Mouse (Mus musculus) kidney, embryonic 16.5 days (tissue): ENCODE data around the gene Commd1. TPM values are rescaled to one million over a fixed set of nuclear protein-coding genes. Genes with fewer than 3 reads are reported as not detected.

Experiments
- ATAC-seq: fragments of 200-750 bp; cut with Nextera tagmentation; 2 replicates; pipeline ENCODE4 v1.8.0; 2017; ENCODE audit warnings: moderate TSS enrichment; ENCODE audit not compliant: low FRiP score, low TSS enrichment
- H3K27ac ChIP-seq: fragments of 300-500 bp; sonication (generic); 2 replicates; pipeline ENCODE4 v1.5.1; 2014; ENCODE audit warnings: low read length
- H3K27me3 ChIP-seq: fragments of 300-500 bp; sonication (generic); 2 replicates; pipeline ENCODE4 v1.6.1; 2014; ENCODE audit warnings: low read length, control low read depth, mixed read lengths; ENCODE audit not compliant: insufficient read depth
- H3K36me3 ChIP-seq: fragments of 300-500 bp; sonication (generic); 2 replicates; pipeline ENCODE4 v1.6.1; 2014; ENCODE audit warnings: low read length, control low read depth, mixed read lengths; ENCODE audit not compliant: insufficient read depth
- H3K4me1 ChIP-seq: fragments of 300-500 bp; sonication (generic); 2 replicates; pipeline ENCODE4 v1.6.1; 2014; ENCODE audit warnings: low read length, control low read depth, mixed read lengths; ENCODE audit not compliant: insufficient read depth
- H3K4me2 ChIP-seq: fragments of 300-500 bp; sonication (generic); replicated peaks from 2 replicates; pipeline ENCODE4 v1.6.1; 2014; ENCODE audit warnings: low read depth, low read length
- H3K4me3 ChIP-seq: fragments of 300-500 bp; sonication (generic); 2 replicates; pipeline ENCODE4 v1.5.1; 2014; ENCODE audit warnings: mild to moderate bottlenecking, low read length
- H3K9ac ChIP-seq: fragments of 300-500 bp; sonication (generic); replicated peaks from 2 replicates; pipeline ENCODE4 v1.6.1; 2014; ENCODE audit warnings: low read length
- H3K9me3 ChIP-seq: fragments of 300-500 bp; sonication (generic); 2 replicates; pipeline ENCODE4 v1.6.1; 2016; ENCODE audit warnings: low read length, control low read depth
- WGBS: fragments of 180-500 bp; shearing (Covaris S2); extraction: QIAGEN DNeasy Blood & Tissue Kit; methylation state at CpG from one replicate; pipeline ENCODE4 v1.1.7; 2014; 5-methylcytosine and 5-hydroxymethylcytosine counted together
- polyA plus RNA-seq: library from polyadenylated mRNA; unstranded; fragments of >200 nt; fragmentation: Nextera tagmentation; extraction: Ambion mirVana; gene quantifications from 2 replicates; pipeline ENCODE4 v1.2.1, GENCODE M21; 2015

Commd1 gene
- polyA plus RNA-seq, 1 experiment from 2014 or later = 385 TPM

DNA sequence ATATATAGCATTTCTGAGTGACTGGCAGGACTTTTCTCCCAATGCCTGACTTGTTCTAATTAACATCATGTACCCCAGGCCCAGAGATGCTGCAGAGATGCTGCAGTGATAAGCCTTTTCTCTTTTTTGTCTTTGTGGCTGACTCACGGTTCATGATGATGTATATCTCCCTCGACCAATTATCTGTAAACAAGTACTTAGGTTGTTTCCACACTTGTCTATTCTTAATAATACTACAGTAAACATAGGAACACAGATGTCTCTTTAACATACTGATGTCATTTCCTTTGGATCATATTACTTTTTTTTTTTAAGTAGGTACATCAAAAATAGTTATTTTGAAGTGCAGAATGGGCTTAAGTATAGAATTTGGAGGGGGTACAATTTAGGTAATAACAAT, 79.3 kb downstream of the Commd1 start:
- Histone ChIP-seq H3K4me2 (no peak overlapping the region), H3K9me3 (no peaks in the 10 kb centered on the region), H3K27ac (no peak overlapping the region), H3K36me3 (peaks cover 5% of the 10 kb centered on the region), H3K4me1 (no peaks in the 10 kb centered on the region), H3K9ac (no peak overlapping the region), H3K27me3 (no peaks in the 10 kb centered on the region), H3K4me3 (no peak overlapping the region)
- 76% methylated on average over 2 of the region's 2 CpGs for WGBS
- no peak for ATAC-seq

GRCm38 (mm10) chr11:22900041-22900440, 82.1 kb downstream of the Commd1 start:
- 81% methylated on average over 3 of the region's 3 CpGs for WGBS

GRCm38 (mm10) chr11:22897642-22898041, 84.5 kb downstream of the Commd1 start:
- Histone ChIP-seq H3K27me3 (no peaks in the 10 kb centered on the region), H3K4me2 (no peak overlapping the region), H3K9me3 (no peaks in the 10 kb centered on the region), H3K9ac (no peak overlapping the region), H3K4me3 (no peak overlapping the region), H3K36me3 (peaks cover 5% of the 10 kb centered on the region), H3K27ac (no peak overlapping the region), H3K4me1 (no peaks in the 10 kb centered on the region)
- no peak for ATAC-seq
- 92% methylated on average over 4 of the region's 4 CpGs for WGBS

More at GRCm38 (mm10) chr11:22900041-22900440, 82.1 kb downstream of the Commd1 start:
- Histone ChIP-seq H3K4me2 (no peak overlapping the region), H3K9ac (no peak overlapping the region), H3K4me1 (no peaks in the 10 kb centered on the region), H3K4me3 (no peak overlapping the region), H3K27me3 (no peaks in the 10 kb centered on the region), H3K27ac (no peak overlapping the region), H3K9me3 (no peaks in the 10 kb centered on the region), H3K36me3 (peaks cover 5% of the 10 kb centered on the region)
- ATAC-seq = no peak

- H3K9me3 ChIP-seq = no peaks in the 10 kb centered on the region
- no peak overlapping the region for H3K27ac ChIP-seq
- no peaks in the 10 kb centered on the region for H3K27me3 ChIP-seq
- peaks cover 5% of the 10 kb centered on the region for H3K36me3 ChIP-seq
- no peak overlapping the region for H3K9ac ChIP-seq
- no peak overlapping the region for H3K4me3 ChIP-seq
- no peak for ATAC-seq
- H3K4me2 ChIP-seq = no peak overlapping the region
- 86% methylated on average over 4 of the region's 4 CpGs for WGBS
- no peaks in the 10 kb centered on the region for H3K4me1 ChIP-seq
Observed at GRCm38 (mm10) chr11:22897127-22897526, 85.1 kb downstream of the Commd1 start.

GRCm38 (mm10) chr11:22893075-22893474, 89.1 kb downstream of the Commd1 start:
- H3K9ac ChIP-seq = no peak overlapping the region
- ATAC-seq = no peak
- 66% methylated on average over 3 of the region's 3 CpGs for WGBS
- H3K27me3 ChIP-seq = no peaks in the 10 kb centered on the region
- no peak overlapping the region for H3K4me3 ChIP-seq
- no peaks in the 10 kb centered on the region for H3K36me3 ChIP-seq
- no peak overlapping the region for H3K4me2 ChIP-seq
- H3K9me3 ChIP-seq = no peaks in the 10 kb centered on the region
- H3K4me1 ChIP-seq = no peaks in the 10 kb centered on the region
- H3K27ac ChIP-seq = no peak overlapping the region

DNA sequence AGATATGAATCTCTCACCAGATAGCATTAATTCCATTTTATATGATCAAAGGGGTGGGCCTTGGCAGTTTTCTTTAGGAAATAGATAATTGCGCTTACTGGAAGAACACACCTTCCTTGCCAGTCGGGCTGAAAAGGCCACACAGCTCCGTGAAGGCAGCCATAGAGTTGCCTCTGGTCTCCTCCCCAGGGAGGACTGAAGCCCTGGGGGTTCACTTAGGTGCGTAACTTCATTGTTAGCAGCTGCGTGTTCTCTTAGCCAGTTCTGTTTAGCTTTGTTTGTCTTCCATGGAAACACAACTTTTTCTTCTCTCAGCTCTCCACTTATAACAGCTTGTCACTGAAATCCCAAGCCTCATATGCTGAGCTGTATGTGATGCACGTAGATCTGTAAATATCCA, 89.7 kb downstream of the Commd1 start:
- no peaks in the 10 kb centered on the region for H3K9me3 ChIP-seq
- H3K27ac ChIP-seq = no peak overlapping the region
- no peak overlapping the region for H3K4me2 ChIP-seq
- H3K4me1 ChIP-seq = no peaks in the 10 kb centered on the region
- no peak overlapping the region for H3K4me3 ChIP-seq
- no peak overlapping the region for H3K9ac ChIP-seq
- no peak for ATAC-seq
- no peaks in the 10 kb centered on the region for H3K27me3 ChIP-seq
- no peaks in the 10 kb centered on the region for H3K36me3 ChIP-seq
- WGBS = 76% methylated on average over 6 of the region's 6 CpGs

- no peak overlapping the region for H3K9ac ChIP-seq
- 88% methylated on average over 7 of the region's 7 CpGs for WGBS
- ATAC-seq = no peak
Observed at GRCm38 (mm10) chr11:22891876-22892275, 90.3 kb downstream of the Commd1 start.

GRCm38 (mm10) chr11:22891242-22891641, 90.9 kb downstream of the Commd1 start:
- Histone ChIP-seq H3K27ac (no peak overlapping the region), H3K4me1 (no peaks in the 10 kb centered on the region), H3K27me3 (no peaks in the 10 kb centered on the region), H3K9me3 (no peaks in the 10 kb centered on the region), H3K4me2 (no peak overlapping the region), H3K36me3 (no peaks in the 10 kb centered on the region), H3K9ac (no peak overlapping the region), H3K4me3 (no peak overlapping the region)
- 72% methylated on average over 9 of the region's 9 CpGs for WGBS
- ATAC-seq = no peak

More at GRCm38 (mm10) chr11:22891876-22892275, 90.3 kb downstream of the Commd1 start:
- Histone ChIP-seq H3K9me3 (no peaks in the 10 kb centered on the region), H3K27ac (no peak overlapping the region), H3K4me3 (no peak overlapping the region), H3K4me1 (no peaks in the 10 kb centered on the region), H3K4me2 (no peak overlapping the region), H3K27me3 (no peaks in the 10 kb centered on the region), H3K36me3 (no peaks in the 10 kb centered on the region)

- no peaks in the 10 kb centered on the region for H3K36me3 ChIP-seq
- no peak overlapping the region for H3K9ac ChIP-seq
- H3K4me2 ChIP-seq = no peak overlapping the region
- 85% methylated on average over 3 of the region's 3 CpGs for WGBS
- H3K4me3 ChIP-seq = no peak overlapping the region
- ATAC-seq = no peak
- H3K9me3 ChIP-seq = no peaks in the 10 kb centered on the region
- H3K4me1 ChIP-seq = no peaks in the 10 kb centered on the region
- H3K27ac ChIP-seq = no peak overlapping the region
- no peaks in the 10 kb centered on the region for H3K27me3 ChIP-seq
Observed at GRCm38 (mm10) chr11:22889224-22889623, 93.0 kb downstream of the Commd1 start.

GRCm38 (mm10) chr11:22886991-22887390, 95.2 kb downstream of the Commd1 start:
- WGBS = 84% methylated on average over 4 of the region's 4 CpGs
- no peaks in the 10 kb centered on the region for H3K36me3 ChIP-seq

More at GRCm38 (mm10) chr11:22886991-22887390, 95.2 kb downstream of the Commd1 start:
- H3K4me2 ChIP-seq = no peak overlapping the region
- no peak overlapping the region for H3K4me3 ChIP-seq
- H3K4me1 ChIP-seq = no peaks in the 10 kb centered on the region
- H3K27me3 ChIP-seq = no peaks in the 10 kb centered on the region
- no peaks in the 10 kb centered on the region for H3K9me3 ChIP-seq
- no peak overlapping the region for H3K27ac ChIP-seq
- no peak overlapping the region for H3K9ac ChIP-seq
- no peak for ATAC-seq
